23 mouse cellular contexts compared by ENCODE assay signal in genomic region chr2:145817195-145817594, GRCm38 (mm10).
A peak's percentile ranks its signal among the peaks of the same experiment; 100 is the strongest.
DNase-seq lines count a peak whose midpoint lies in the region; ATAC-seq and TF ChIP-seq lines count a peak whose summit lies in the region.
"Had no signal": no experiment of that assay in that cellular context is flagged by ENCODE, and none has a peak within 500 bp of the region (broad histone marks: within the 10 kb centered on the region; RNA-seq: fewer than 3 reads in every experiment).

No protein-coding gene starts in this region.

- H3K27me3 ChIP-seq in heart, embryonic 11.5 days (ENCODE audit: control insufficient read depth, insufficient read depth, low read length): no peaks in the 10 kb centered on the region
- no peaks in the 10 kb centered on the region for H3K27me3 ChIP-seq in heart, embryonic 14.5 days (ENCODE audit: control insufficient read depth, insufficient read depth, low read length)
- H3K27me3 ChIP-seq in heart, postnatal 0 days (ENCODE audit: control insufficient read depth, insufficient read depth, low read length): no peaks in the 10 kb centered on the region
- H3K27me3 ChIP-seq: embryonic facial prominence, embryonic 12.5 days; embryonic facial prominence, embryonic 15.5 days; hindbrain, embryonic 12.5 days; hindbrain, embryonic 15.5 days had no signal

- H3K36me3 ChIP-seq in heart, embryonic 11.5 days (ENCODE audit: control insufficient read depth, insufficient read depth, low read length): no peaks in the 10 kb centered on the region
- 0 out of 2 replicates have a peak, but pooled peaks cover 5% of the 10 kb centered on the region for H3K36me3 ChIP-seq in heart, embryonic 14.5 days (ENCODE audit: control insufficient read depth, insufficient read depth, low read length)
- no peaks in the 10 kb centered on the region for H3K36me3 ChIP-seq in heart, postnatal 0 days (replicated peaks; ENCODE audit: control insufficient read depth, insufficient read depth, low read length)
- H3K36me3 ChIP-seq: embryonic facial prominence, embryonic 15.5 days; hindbrain, embryonic 12.5 days; hindbrain, embryonic 15.5 days had no signal

- DNase-seq in heart, postnatal 4 days: no peak
- no peak for DNase-seq in heart, adult 9 months (ENCODE audit: low spot score in 2 of 2)
- peak; percentile 48 for DNase-seq in heart, postnatal 0 days (ENCODE audit: low spot score)
- DNase-seq in heart, postnatal 10 days: no peak
- DNase-seq: adrenal gland, adult 2 months; adrenal gland, postnatal 14 days; cerebellum, adult 11 months; cerebellum, adult 2 months; cerebellum, adult 9-11 months; cerebellum, postnatal 25 days; forebrain, postnatal 0 days; gastrocnemius, adult 2 months; gastrocnemius, postnatal 14 days; kidney, adult 2 months had no signal

- H3K27ac ChIP-seq in heart, embryonic 11.5 days (ENCODE audit: low read depth, low read length): peak overlapping the region; percentile 80
- peak overlapping the region; percentile 70 to 76 for H3K27ac ChIP-seq in heart, embryonic 14.5 days (replicated peaks in 1 of 2; ENCODE audit: control insufficient read depth in 1 of 2, insufficient read depth in 1 of 2, low read depth in 2 of 2, low read length in 2 of 2)
- peak overlapping the region; percentile 46 for H3K27ac ChIP-seq in heart, postnatal 0 days (ENCODE audit: low read depth)
- H3K27ac ChIP-seq: embryonic facial prominence, embryonic 12.5 days; embryonic facial prominence, embryonic 15.5 days; gastrocnemius, adult 2 months; hindbrain, embryonic 12.5 days; hindbrain, embryonic 15.5 days had no signal

- no peak for ATAC-seq in heart, embryonic 11.5 days (replicated peaks; ENCODE audit: insufficient number of reproducible peaks, low FRiP score, low TSS enrichment)
- ATAC-seq in heart, embryonic 14.5 days (ENCODE audit: insufficient number of reproducible peaks, insufficient read depth, low FRiP score, low read depth): no peak
- 0 out of 2 replicates have a peak, but pooled peaks have one; percentile 25 for ATAC-seq in heart, postnatal 0 days (ENCODE audit: insufficient read depth, low read depth)
- ATAC-seq: CD4-positive, CD25-positive, alpha-beta regulatory T cell, adult 4 months; forebrain, embryonic 14.5 days; forebrain, postnatal 0 days; intestine, postnatal 0 days had no signal

- intact Hi-C loops in heart, postnatal 10 days (cut with DNase I): no loop called here

- peaks cover 20% of the 10 kb centered on the region for H3K4me1 ChIP-seq in heart, embryonic 11.5 days (ENCODE audit: control insufficient read depth, insufficient read depth, low read length)
- peaks cover 12 to 17% of the 10 kb centered on the region in 2 experiments for H3K4me1 ChIP-seq in heart, embryonic 14.5 days (ENCODE audit: control insufficient read depth in 2 of 2, insufficient read depth in 2 of 2, low read length in 2 of 2)
- peaks cover 7% of the 10 kb centered on the region for H3K4me1 ChIP-seq in heart, postnatal 0 days (ENCODE audit: control insufficient read depth, insufficient read depth)
- H3K4me1 ChIP-seq: embryonic facial prominence, embryonic 12.5 days; embryonic facial prominence, embryonic 15.5 days; hindbrain, embryonic 12.5 days; hindbrain, embryonic 15.5 days had no signal

- no peak overlapping the region for H3K4me2 ChIP-seq in heart, embryonic 11.5 days
- no peak overlapping the region for H3K4me2 ChIP-seq in heart, embryonic 14.5 days (ENCODE audit: low read length)
- no peak overlapping the region for H3K4me2 ChIP-seq in heart, postnatal 0 days (ENCODE audit: low read depth, low read length)
- H3K4me2 ChIP-seq: embryonic facial prominence, embryonic 12.5 days; embryonic facial prominence, embryonic 15.5 days; hindbrain, embryonic 12.5 days; hindbrain, embryonic 15.5 days had no signal

- no peak for TF ChIP-seq EP300 in heart, postnatal 0 days (IDR thresholded peaks at IDR 0.05; ENCODE audit: low read depth)

- H3K9me3 ChIP-seq in heart, embryonic 11.5 days (replicated peaks; ENCODE audit: control insufficient read depth, low read length): peaks cover 9% of the 10 kb centered on the region
- peaks cover 12% of the 10 kb centered on the region for H3K9me3 ChIP-seq in heart, embryonic 14.5 days (ENCODE audit: control insufficient read depth, low read length)
- H3K9me3 ChIP-seq in heart, postnatal 0 days (replicated peaks; ENCODE audit: control insufficient read depth, low read length): no peaks in the 10 kb centered on the region
- H3K9me3 ChIP-seq: embryonic facial prominence, embryonic 15.5 days had no signal

- no peak overlapping the region for H3K9ac ChIP-seq in heart, embryonic 11.5 days (ENCODE audit: low read depth, low read length)
- no peak overlapping the region for H3K9ac ChIP-seq in heart, embryonic 14.5 days (ENCODE audit: low read length)
- no peak overlapping the region for H3K9ac ChIP-seq in heart, postnatal 0 days (replicated peaks; ENCODE audit: low read depth, low read length)
- H3K9ac ChIP-seq: embryonic facial prominence, embryonic 12.5 days; embryonic facial prominence, embryonic 15.5 days; forebrain, postnatal 0 days; hindbrain, embryonic 12.5 days; hindbrain, embryonic 15.5 days had no signal

- no peak overlapping the region for H3K4me3 ChIP-seq in heart, embryonic 11.5 days (ENCODE audit: low read depth, low read length)
- H3K4me3 ChIP-seq in heart, embryonic 14.5 days (ENCODE audit: control insufficient read depth in 1 of 2, insufficient read depth in 1 of 2, low read depth in 1 of 2, low read length in 2 of 2): no peak overlapping the region
- no peak overlapping the region for H3K4me3 ChIP-seq in heart, postnatal 0 days (ENCODE audit: low read depth, low read length)
- H3K4me3 ChIP-seq: embryonic facial prominence, embryonic 12.5 days; embryonic facial prominence, embryonic 15.5 days; gastrocnemius, adult 2 months; hindbrain, embryonic 12.5 days; hindbrain, embryonic 15.5 days had no signal

- TF ChIP-seq CTCF in heart, postnatal 0 days (IDR thresholded peaks at IDR 0.05; ENCODE audit: low read depth): no peak

- WGBS in heart, embryonic 11.5 days (ENCODE audit: insufficient replicate concordance): 12% methylated on average over 5 of the region's 5 CpGs
- 6% methylated on average over 5 of the region's 5 CpGs for WGBS in heart, embryonic 14.5 days
- 12% methylated on average over 5 of the region's 5 CpGs for WGBS in heart, postnatal 0 days
